ENCODE assay signal across 8 mouse cellular contexts in genomic region chr4:101647976-101648642, GRCm38 (mm10). TPM values are rescaled to one million over a fixed set of nuclear protein-coding genes. Genes with fewer than 3 reads are reported as not detected.
A peak's percentile ranks its signal among the peaks of the same experiment; 100 is the strongest.
DNase-seq lines count a peak whose midpoint lies in the region; ATAC-seq and TF ChIP-seq lines count a peak whose summit lies in the region.

No protein-coding gene starts in this region.

- peaks cover 2% of the 10 kb centered on the region for H3K4me1 ChIP-seq in ES-Bruce4 (ENCODE audit: control insufficient read depth, insufficient read depth, low read length)
- H3K4me1 ChIP-seq in forebrain, embryonic 16.5 days (replicated peaks; ENCODE audit: control insufficient read depth, insufficient read depth, low read length) = peaks cover 12% of the 10 kb centered on the region
- peaks cover 5% of the 10 kb centered on the region; the same call in 1 of the 2 replicates for H3K4me1 ChIP-seq in limb, embryonic 14.5 days (ENCODE audit: control insufficient read depth, insufficient read depth, low read length)
- peaks cover 3% of the 10 kb centered on the region; the same call in 1 of the 2 replicates for H3K4me1 ChIP-seq in midbrain, postnatal 0 days (ENCODE audit: insufficient read depth, low read length)

- WGBS in forebrain, embryonic 16.5 days = under 1% methylated on average over 20 of the region's 20 CpGs
- 1% methylated on average over 18 of the region's 20 CpGs for WGBS in limb, embryonic 14.5 days
- WGBS in midbrain, postnatal 0 days = under 1% methylated on average over 20 of the region's 20 CpGs

- no peaks in the 10 kb centered on the region for H3K9me3 ChIP-seq in ES-Bruce4 (replicated peaks; ENCODE audit: control insufficient read depth, insufficient read depth, low read length, poor library complexity, severe bottlenecking)
- H3K9me3 ChIP-seq in forebrain, embryonic 16.5 days (ENCODE audit: control insufficient read depth, low read length) = no peaks in the 10 kb centered on the region
- no peaks in the 10 kb centered on the region for H3K9me3 ChIP-seq in limb, embryonic 14.5 days (ENCODE audit: control insufficient read depth, low read length)
- H3K9me3 ChIP-seq in midbrain, postnatal 0 days (ENCODE audit: low read length) = no peaks in the 10 kb centered on the region

- H3K27me3 ChIP-seq in ES-Bruce4 (ENCODE audit: control insufficient read depth, insufficient read depth, low read length, poor library complexity, severe bottlenecking) = no peaks in the 10 kb centered on the region
- no peaks in the 10 kb centered on the region for H3K27me3 ChIP-seq in forebrain, embryonic 16.5 days (replicated peaks; ENCODE audit: control insufficient read depth, insufficient read depth, low read length)
- no peaks in the 10 kb centered on the region for H3K27me3 ChIP-seq in limb, embryonic 14.5 days (ENCODE audit: control insufficient read depth, insufficient read depth, low read length)
- no peaks in the 10 kb centered on the region for H3K27me3 ChIP-seq in midbrain, postnatal 0 days (ENCODE audit: insufficient read depth, low read length)

- H3K36me3 ChIP-seq in ES-Bruce4 (ENCODE audit: control insufficient read depth, insufficient read depth, low read length, poor library complexity, severe bottlenecking) = no peaks in the 10 kb centered on the region
- no peaks in the 10 kb centered on the region for H3K36me3 ChIP-seq in forebrain, embryonic 16.5 days (ENCODE audit: control insufficient read depth, insufficient read depth)
- H3K36me3 ChIP-seq in limb, embryonic 14.5 days (ENCODE audit: control insufficient read depth, insufficient read depth, low read length) = 0 out of 2 replicates have a peak, but pooled peaks cover 4% of the 10 kb centered on the region
- no peaks in the 10 kb centered on the region for H3K36me3 ChIP-seq in midbrain, postnatal 0 days (ENCODE audit: insufficient read depth, low read length)

- DNase-seq in embryo, embryonic 10.5 days (ENCODE audit: low spot score) = peak; percentile 65
- DNase-seq in embryo, embryonic 11 days = no peak
- DNase-seq in limb, embryonic 14.5 days (ENCODE audit: low spot score) = peak; percentile 37
- DNase-seq in midbrain, postnatal 0 days (ENCODE audit: low spot score) = no peak
- no peak for DNase-seq in adrenal gland, postnatal 10 days
- no peak for DNase-seq in right cerebral cortex, postnatal 14 days

- H3K4me3 ChIP-seq in ES-Bruce4 (ENCODE audit: low read depth, low read length) = peak overlapping the region; percentile 90
- H3K4me3 ChIP-seq in forebrain, embryonic 16.5 days (replicated peaks; ENCODE audit: low read length) = peak overlapping the region; percentile 87
- H3K4me3 ChIP-seq in limb, embryonic 14.5 days (replicated peaks; ENCODE audit: low read length) = peak overlapping the region; percentile 92
- peak overlapping the region; percentile 82 for H3K4me3 ChIP-seq in midbrain, postnatal 0 days (ENCODE audit: low read depth, low read length)

- no peak for ATAC-seq in forebrain, embryonic 16.5 days
- no peak; the same call in 1 of the 2 replicates for ATAC-seq in limb, embryonic 14.5 days (ENCODE audit: low FRiP score, low read depth)
- ATAC-seq in midbrain, postnatal 0 days (ENCODE audit: low FRiP score) = no peak

- peak overlapping the region; percentile 70 for H3K4me2 ChIP-seq in forebrain, embryonic 16.5 days (ENCODE audit: low read length)
- peak overlapping the region; percentile 59 for H3K4me2 ChIP-seq in limb, embryonic 14.5 days (replicated peaks; ENCODE audit: low read depth, low read length, severe bottlenecking)
- peak overlapping the region; percentile 66 for H3K4me2 ChIP-seq in midbrain, postnatal 0 days (ENCODE audit: low read depth, low read length, poor library complexity, severe bottlenecking)

- no peak for TF ChIP-seq POLR2A in ES-Bruce4 (IDR thresholded peaks at IDR 0.05; ENCODE audit: insufficient read depth, low read length)
- TF ChIP-seq POLR2A in limb, embryonic 14.5 days (IDR thresholded peaks at IDR 0.05; ENCODE audit: borderline replicate concordance, extremely low read depth, insufficient read depth, insufficient read length) = no peak

- no peak for TF ChIP-seq EP300 in ES-Bruce4 (IDR thresholded peaks at IDR 0.05; ENCODE audit: insufficient read depth, low read depth, low read length)

- no peak for TF ChIP-seq CTCF in ES-Bruce4 (IDR thresholded peaks at IDR 0.05; ENCODE audit: low read depth, low read length)
- TF ChIP-seq CTCF in midbrain, postnatal 0 days (IDR thresholded peaks at IDR 0.05) = no peak

- H3K27ac ChIP-seq in ES-Bruce4 (ENCODE audit: insufficient read depth, low read length) = peak overlapping the region; percentile 47
- peak overlapping the region; percentile 94 for H3K27ac ChIP-seq in forebrain, embryonic 16.5 days (ENCODE audit: low read length)
- H3K27ac ChIP-seq in limb, embryonic 14.5 days (replicated peaks; ENCODE audit: low read depth, low read length) = peak overlapping the region; percentile 95
- peak overlapping the region; percentile 88 for H3K27ac ChIP-seq in midbrain, postnatal 0 days (ENCODE audit: low read depth, low read length)

- H3K9ac ChIP-seq in ES-Bruce4 (ENCODE audit: low read depth, poor library complexity, severe bottlenecking) = peak overlapping the region; percentile 92
- peak overlapping the region; percentile 94 for H3K9ac ChIP-seq in forebrain, embryonic 16.5 days (replicated peaks; ENCODE audit: low read depth, low read length)
- peak overlapping the region; percentile 93 for H3K9ac ChIP-seq in limb, embryonic 14.5 days (ENCODE audit: low read depth, low read length, severe bottlenecking)
- H3K9ac ChIP-seq in midbrain, postnatal 0 days (replicated peaks; ENCODE audit: low read length, poor library complexity, severe bottlenecking) = peak overlapping the region; percentile 80

RNA-seq across cellular contexts. Expression of gene Leprot, which starts 0.6 kb away (rescaled TPM):
- polyA plus RNA-seq in ES-Bruce4 (2011; ENCODE audit: insufficient read depth, insufficient read length, low read depth, missing spikeins) = 57.7 and 59.1 TPM in 2 replicates
- polyA plus RNA-seq in forebrain, embryonic 16.5 days (2015; fragmentation: Nextera tagmentation; extraction: Ambion mirVana) = 92.5 and 102 TPM in 2 replicates
- 98.6 and 104 TPM in 2 replicates for polyA plus RNA-seq in limb, embryonic 14.5 days (2012; rRNA removed)
- 102 and 111 TPM in 2 replicates for polyA plus RNA-seq in limb, embryonic 14.5 days (2014; fragmentation: Nextera tagmentation; extraction: Ambion mirVana)
- total RNA-seq in midbrain, postnatal 0 days (2014; rRNA removed) = 60.2 and 75.0 TPM in 2 replicates
- polyA plus RNA-seq in midbrain, postnatal 0 days (2015; fragmentation: Nextera tagmentation; extraction: Ambion mirVana) = 90.3 and 92.8 TPM in 2 replicates
- total RNA-seq in adrenal gland, postnatal 10 days (2021) = 10 to 100 TPM; 55.3 to 63.0 TPM

Comparison
In these comparisons a context has a peak if more than half of its experiments do, and no peak if none do; other contexts are left out.
1. DNase-seq: peak in embryo, embryonic 10.5 days (single experiment) and limb, embryonic 14.5 days (single experiment); none in embryo, embryonic 11 days (single experiment), midbrain, postnatal 0 days (single experiment), adrenal gland, postnatal 10 days (single experiment) and right cerebral cortex, postnatal 14 days (single experiment).
2. Peak in every context shown above with its lines, with median percentiles within 50 percentile points of each other: H3K27ac ChIP-seq, H3K4me3 ChIP-seq, H3K9ac ChIP-seq and H3K4me2 ChIP-seq.